Mouse (Mus musculus) hindbrain, embryonic 11.5 days (tissue): Measurements from ENCODE around the gene Adora2b. TPM values are rescaled to one million over a fixed set of nuclear protein-coding genes. Genes with fewer than 3 reads are reported as not detected.

Experiments used
- ATAC-seq: fragments of 200-750 bp; cut with Nextera tagmentation; 2 replicates; pipeline ENCODE4 v1.8.0; 2017; ENCODE audit warnings: mild to moderate bottlenecking, moderate TSS enrichment, moderate library complexity; ENCODE audit not compliant: low FRiP score
- DNase-seq: peaks from one replicate; pipeline ENCODE4 v3.0.0-alpha.2; 2015; ENCODE audit warnings: low spot score
- H3K27ac ChIP-seq: fragments of 300-500 bp; sonication (generic); 2 replicates; pipeline ENCODE4 v1.5.1; 2014; ENCODE audit warnings: mild to moderate bottlenecking, low read depth, low read length
- H3K27me3 ChIP-seq: fragments of 300-500 bp; sonication (generic); 2 replicates; pipeline ENCODE4 v1.6.1; 2014; ENCODE audit warnings: mild to moderate bottlenecking, low read length, moderate library complexity, mixed read lengths; ENCODE audit not compliant: control insufficient read depth, insufficient read depth
- H3K36me3 ChIP-seq: fragments of 300-500 bp; sonication (generic); 2 replicates; pipeline ENCODE4 v1.6.1; 2014; ENCODE audit warnings: mild to moderate bottlenecking, low read length, moderate library complexity, mixed read lengths; ENCODE audit not compliant: control insufficient read depth, insufficient read depth
- H3K4me1 ChIP-seq: fragments of 300-500 bp; sonication (generic); replicated peaks from 2 replicates; pipeline ENCODE4 v1.6.1; 2014; ENCODE audit warnings: low read length, mixed read lengths; ENCODE audit not compliant: control insufficient read depth, insufficient read depth
- H3K4me2 ChIP-seq: fragments of 300-500 bp; sonication (generic); replicated peaks from 2 replicates; pipeline ENCODE4 v1.6.1; 2014; ENCODE audit warnings: mild to moderate bottlenecking, low read depth, low read length
- H3K4me3 ChIP-seq: fragments of 300-500 bp; sonication (generic); 2 replicates; pipeline ENCODE4 v1.5.1; 2014; ENCODE audit warnings: low read depth, low read length
- H3K9ac ChIP-seq: fragments of 300-500 bp; sonication (generic); 2 replicates; pipeline ENCODE4 v1.6.1; 2014; ENCODE audit warnings: low read depth, low read length
- H3K9me3 ChIP-seq: fragments of 300-500 bp; sonication (generic); 2 replicates; pipeline ENCODE4 v1.6.1; 2016; ENCODE audit warnings: low read length; ENCODE audit not compliant: control insufficient read depth
- WGBS: fragments of 180-500 bp; shearing (Covaris S2); extraction: QIAGEN DNeasy Blood & Tissue Kit; methylation state at CpG from one replicate; pipeline ENCODE4 v1.1.7; 2014; 5-methylcytosine and 5-hydroxymethylcytosine counted together
- polyA plus RNA-seq: library from polyadenylated mRNA; unstranded; fragments of >200 nt; fragmentation: Nextera tagmentation; extraction: Ambion mirVana; gene quantifications from 2 replicates; pipeline ENCODE4 v1.2.1, GENCODE M21; 2014

The Adora2b gene
- polyA plus RNA-seq, 1 experiment from 2014 or later: 4.5 TPM

DNA sequence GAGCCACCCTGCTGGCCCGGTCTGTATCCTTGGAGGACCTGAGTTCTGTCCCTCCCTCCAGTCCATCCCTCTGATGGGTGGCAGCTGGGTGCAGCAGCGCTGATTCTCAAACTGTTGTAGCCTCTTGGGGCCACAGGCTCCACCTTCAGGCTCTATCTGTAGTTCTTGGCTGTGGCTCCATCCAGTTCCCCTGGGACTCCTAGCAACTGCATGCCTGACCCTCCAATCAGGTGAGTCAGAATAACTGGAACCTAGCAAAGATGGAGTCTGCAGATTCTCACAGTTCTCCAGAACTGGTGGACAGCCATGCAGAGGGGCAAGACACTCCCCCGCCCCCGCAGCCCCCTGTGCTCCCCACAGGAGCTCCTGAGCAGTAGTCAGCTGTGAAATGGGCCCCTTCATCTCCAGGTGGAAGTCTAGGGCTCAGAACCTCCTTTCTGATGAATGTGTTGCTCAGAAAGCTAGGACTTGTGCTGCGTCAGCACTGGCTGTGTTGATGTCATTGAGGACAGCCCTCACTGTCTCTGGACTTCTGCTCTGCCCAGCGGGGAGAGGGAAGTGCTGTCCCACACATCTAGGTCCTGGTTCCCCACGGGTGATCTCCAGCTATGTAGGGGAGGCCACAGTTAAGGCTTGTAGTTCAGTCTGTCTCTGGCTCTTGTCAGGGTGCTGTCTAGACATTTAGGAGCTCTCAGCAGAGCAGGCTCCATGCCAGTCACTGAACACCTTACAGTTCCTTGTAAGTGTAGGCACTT is 27.9 kb upstream of the Adora2b start:
- H3K9ac ChIP-seq: no peak overlapping the region
- H3K36me3 ChIP-seq: no peaks in the 10 kb centered on the region
- H3K27me3 ChIP-seq: no peaks in the 10 kb centered on the region
- H3K9me3 ChIP-seq: no peaks in the 10 kb centered on the region
- ATAC-seq: no peak
- H3K4me3 ChIP-seq: no peak overlapping the region
- H3K4me2 ChIP-seq: no peak overlapping the region
- no peaks in the 10 kb centered on the region for H3K4me1 ChIP-seq
- WGBS: 75% methylated on average over 7 of the region's 7 CpGs
- no peak for DNase-seq
- H3K27ac ChIP-seq: no peak overlapping the region

DNA sequence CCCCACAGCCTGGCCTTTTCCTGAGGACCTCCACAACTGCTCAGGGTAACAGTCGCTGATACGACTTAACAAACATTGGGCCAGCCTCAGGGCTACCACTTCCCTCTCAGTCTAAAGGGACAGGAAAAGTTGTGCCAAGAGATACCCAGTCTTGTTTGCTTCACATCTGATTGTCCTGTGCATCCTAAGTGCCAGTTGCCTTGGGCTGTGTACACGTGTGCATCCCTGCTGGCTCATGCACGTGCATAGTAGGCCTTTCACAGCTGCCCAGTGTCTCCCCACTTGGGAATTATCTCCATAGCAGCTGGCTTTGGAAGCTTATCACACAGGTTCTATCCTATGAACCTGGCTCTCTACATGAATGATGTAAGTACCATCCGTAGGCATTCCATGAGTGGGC is 25.4 kb upstream of the Adora2b start:
- 86% methylated on average over 5 of the region's 5 CpGs for WGBS
- Histone ChIP-seq H3K4me3 (no peak overlapping the region), H3K9me3 (no peaks in the 10 kb centered on the region), H3K36me3 (no peaks in the 10 kb centered on the region), H3K27ac (no peak overlapping the region), H3K27me3 (no peaks in the 10 kb centered on the region), H3K9ac (no peak overlapping the region), H3K4me1 (no peaks in the 10 kb centered on the region), H3K4me2 (no peak overlapping the region)
- no peak for DNase-seq
- ATAC-seq: no peak

DNA sequence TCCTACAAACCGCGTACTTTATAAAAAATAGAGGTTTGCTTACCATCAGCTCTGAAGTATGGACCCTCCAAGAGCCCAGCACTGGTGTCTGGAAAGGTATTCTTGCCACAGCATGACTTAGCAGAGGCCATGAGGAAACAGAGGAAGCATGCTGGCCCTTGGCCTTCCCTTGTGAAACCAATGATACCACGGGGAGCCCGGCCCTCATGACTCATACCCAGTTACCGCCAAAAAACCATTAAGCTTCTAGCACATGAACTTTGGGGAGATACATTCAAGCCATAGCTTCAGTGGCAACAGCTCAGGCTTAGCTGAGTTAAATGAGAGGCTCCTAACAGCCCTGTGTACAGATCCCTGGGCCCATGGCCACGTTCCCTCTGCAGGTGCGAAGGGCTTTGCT is 24.8 kb upstream of the Adora2b start:
- ATAC-seq: no peak
- Histone ChIP-seq H3K9me3 (no peaks in the 10 kb centered on the region), H3K36me3 (no peaks in the 10 kb centered on the region), H3K27me3 (no peaks in the 10 kb centered on the region), H3K9ac (no peak overlapping the region), H3K4me2 (no peak overlapping the region), H3K27ac (no peak overlapping the region), H3K4me3 (no peak overlapping the region), H3K4me1 (no peaks in the 10 kb centered on the region)
- 92% methylated on average over 7 of the region's 7 CpGs for WGBS
- DNase-seq: no peak

DNA sequence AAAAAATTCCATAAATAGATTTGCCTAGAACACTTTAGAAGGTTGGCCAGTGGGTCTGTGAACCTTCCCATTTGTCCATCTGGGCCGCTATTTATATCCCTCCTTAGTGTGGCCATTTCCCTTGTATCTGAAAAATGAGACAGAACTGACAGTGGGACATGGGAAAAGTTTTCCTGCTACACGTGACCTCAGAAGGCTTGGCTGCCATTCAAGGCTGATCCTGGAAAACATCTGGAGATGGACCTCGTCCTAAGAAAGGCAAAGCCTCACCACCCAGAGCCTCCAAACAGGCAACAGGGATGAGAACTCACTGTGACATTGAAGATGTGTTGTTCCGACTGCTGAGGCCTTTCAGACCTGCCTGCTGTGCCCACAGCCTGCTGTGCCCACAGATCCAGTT is 24.0 kb upstream of the Adora2b start:
- WGBS: 74% methylated on average over 4 of the region's 4 CpGs

GRCm38 (mm10) chr11:62240631-62241261 is 8.0 kb upstream of the Adora2b start:
- H3K4me1 ChIP-seq: no peaks in the 10 kb centered on the region
- no peak overlapping the region for H3K27ac ChIP-seq
- ATAC-seq (no peak), DNase-seq (no peak)
- no peak overlapping the region for H3K4me2 ChIP-seq
- H3K9ac ChIP-seq: no peak overlapping the region
- H3K4me3 ChIP-seq: no peak overlapping the region
- no peaks in the 10 kb centered on the region for H3K27me3 ChIP-seq
- whole genome bisulfite sequencing: 80% methylated on average over 12 of the region's 12 CpGs
- H3K36me3 ChIP-seq: no peaks in the 10 kb centered on the region
- no peaks in the 10 kb centered on the region for H3K9me3 ChIP-seq

More for the DNA sequence above, 24.0 kb upstream of the Adora2b start:
- Histone ChIP-seq H3K4me2 (no peak overlapping the region), H3K4me1 (no peaks in the 10 kb centered on the region), H3K36me3 (no peaks in the 10 kb centered on the region), H3K9me3 (no peaks in the 10 kb centered on the region), H3K27me3 (no peaks in the 10 kb centered on the region), H3K4me3 (no peak overlapping the region), H3K9ac (no peak overlapping the region), H3K27ac (no peak overlapping the region)
- no peak for DNase-seq
- no peak for ATAC-seq

GRCm38 (mm10) chr11:62243871-62244270 is 4.9 kb upstream of the Adora2b start:
- H3K4me3 ChIP-seq: no peak overlapping the region

GRCm38 (mm10) chr11:62244471-62244870 is 4.3 kb upstream of the Adora2b start:
- no peaks in the 10 kb centered on the region for H3K9me3 ChIP-seq
- ATAC-seq: no peak
- H3K4me3 ChIP-seq: no peak overlapping the region
- H3K4me2 ChIP-seq: no peak overlapping the region
- H3K4me1 ChIP-seq: peaks cover under 1% of the 10 kb centered on the region; the same call in 1 of the 2 replicates
- no peak for DNase-seq
- peaks cover 5% of the 10 kb centered on the region for H3K27me3 ChIP-seq
- H3K9ac ChIP-seq: no peak overlapping the region
- H3K27ac ChIP-seq: no peak overlapping the region
- WGBS: 93% methylated on average over 4 of the region's 4 CpGs
- H3K36me3 ChIP-seq: no peaks in the 10 kb centered on the region

More at GRCm38 (mm10) chr11:62243871-62244270, 4.9 kb upstream of the Adora2b start:
- Histone ChIP-seq H3K27ac (no peak overlapping the region), H3K4me1 (no peaks in the 10 kb centered on the region; the same call in 1 of the 2 replicates), H3K36me3 (no peaks in the 10 kb centered on the region), H3K9ac (no peak overlapping the region), H3K9me3 (no peaks in the 10 kb centered on the region), H3K27me3 (peaks cover 5% of the 10 kb centered on the region), H3K4me2 (no peak overlapping the region)
- DNase-seq: no peak
- ATAC-seq: no peak
- 91% methylated on average over 8 of the region's 8 CpGs for WGBS

- H3K27ac ChIP-seq: no peak overlapping the region
- ATAC-seq: no peak
- no peaks in the 10 kb centered on the region for H3K36me3 ChIP-seq
- peaks cover 8% of the 10 kb centered on the region; the same call in 1 of the 2 replicates for H3K4me1 ChIP-seq
- H3K9ac ChIP-seq: peak overlapping the region; percentile 50; the same call in 1 of the 2 replicates
- DNase-seq: no peak
- 44% methylated on average over 18 of the region's 18 CpGs for WGBS
- peak overlapping the region; percentile 60 for H3K4me3 ChIP-seq
- no peaks in the 10 kb centered on the region for H3K9me3 ChIP-seq
- H3K4me2 ChIP-seq: peak overlapping the region; percentile 100
- peaks cover 22% of the 10 kb centered on the region for H3K27me3 ChIP-seq
Measured at GRCm38 (mm10) chr11:62247759-62248400, 904 bp upstream of the Adora2b start.
